Mouse (Mus musculus) bone marrow, adult 2 months (tissue): ENCODE measurements around the gene Dock8.

ENCODE experiments used
- CTCF ChIP-seq: fragments of 200-500 bp; IDR thresholded peaks from 2 replicates; pipeline ENCODE4 v1.5.1; 2011; ENCODE audit warnings: low read length, control low read depth; ENCODE audit not compliant: control insufficient read depth, insufficient read depth
- POLR2A ChIP-seq: fragments of 200-500 bp; IDR thresholded peaks from 2 replicates; pipeline ENCODE4 v1.6.1; 2011; ENCODE audit warnings: low read depth, mild to moderate bottlenecking, control low read depth, low read length, borderline replicate concordance; ENCODE audit not compliant: control insufficient read depth

DNA sequence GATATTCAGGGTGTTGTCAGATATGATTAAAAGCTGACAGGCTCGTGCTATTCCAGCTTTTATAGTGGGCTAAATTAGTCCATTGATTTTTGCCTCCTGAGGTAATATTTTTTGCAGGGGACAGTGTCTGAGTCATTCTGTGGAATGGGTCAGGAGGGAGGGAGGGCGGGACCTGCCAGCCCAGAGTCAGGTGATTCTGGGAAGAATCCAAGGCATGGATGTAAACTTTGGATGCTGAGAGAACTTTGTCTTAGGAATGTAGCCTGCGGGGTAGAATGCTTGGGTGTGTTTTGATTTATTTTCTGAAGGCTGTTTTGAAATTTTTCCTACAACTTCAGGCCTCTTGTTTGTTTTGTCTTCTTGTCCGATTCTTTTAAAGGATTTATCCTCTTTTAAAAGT is 244.2 kb downstream of the Dock8 start:
- TF ChIP-seq CTCF (no peak), POLR2A (no peak)
